Mouse (Mus musculus): ENCODE measurements around the gene Rpap3.
"Not testable (repeated sequence)": the region's sequence is repeated elsewhere in the genome, so short reads cannot be mapped to it uniquely, and the experiment has no call there.

Rpap3 gene

GRCm38 (mm10) chr15:97693411-97693810 lies 12.2 kb downstream of the Rpap3 start:
- DNase-seq (ENCODE audit: low read depth, low spot score): peak; percentile 87

- DNase-seq (ENCODE audit: low read depth, low spot score): no peak
Observed at GRCm38 (mm10) chr15:97684118-97684517, 21.5 kb downstream of the Rpap3 start.

DNA sequence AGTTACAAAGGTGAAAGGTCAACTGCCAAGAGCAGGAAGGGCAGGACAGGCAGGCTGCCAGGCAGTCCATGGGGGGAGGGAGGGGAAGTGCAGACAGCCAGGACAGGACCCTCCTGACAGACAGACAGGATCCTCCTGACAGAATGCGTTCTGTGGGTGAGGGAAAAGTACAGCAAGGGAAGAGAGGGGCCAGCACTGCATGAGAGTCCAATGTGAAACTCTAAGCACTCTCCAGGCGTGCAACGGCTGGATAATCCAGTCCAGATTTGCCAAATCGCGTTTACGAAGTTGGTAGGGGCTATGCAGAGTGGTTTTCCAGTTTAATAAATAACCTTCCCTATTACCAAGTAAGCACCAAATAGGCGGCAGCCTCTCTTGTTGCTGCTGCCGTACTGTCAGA lies 23.6 kb downstream of the Rpap3 start:
- no peak for DNase-seq (ENCODE audit: low read depth, low spot score)

GRCm38 (mm10) chr15:97679991-97680681 lies 25.5 kb downstream of the Rpap3 start:
- DNase-seq (ENCODE audit: low read depth, low spot score): no peak

GRCm38 (mm10) chr15:97677341-97677740 lies 28.3 kb downstream of the Rpap3 start:
- DNase-seq (ENCODE audit: low read depth, low spot score): no peak

DNA sequence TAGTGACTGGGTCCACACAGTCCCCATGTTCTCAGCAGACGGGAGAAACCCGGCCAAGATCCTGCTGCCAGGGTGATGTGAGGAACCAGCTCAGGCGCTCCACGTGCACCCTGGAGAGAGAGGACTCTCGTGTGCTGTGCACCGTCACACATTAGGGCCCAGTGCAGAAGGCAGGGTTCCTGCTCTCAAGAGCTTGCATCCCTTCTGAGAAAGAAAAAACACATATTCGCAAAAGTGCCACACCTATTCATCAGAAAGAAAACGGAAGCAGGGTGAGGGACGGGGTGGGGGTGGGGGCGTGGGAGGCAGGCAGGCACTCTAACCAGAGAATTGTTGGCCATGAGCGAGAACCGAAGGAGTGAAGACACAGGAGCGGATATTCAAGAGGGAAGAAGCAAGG lies 29.7 kb downstream of the Rpap3 start:
- DNase-seq (ENCODE audit: low read depth, low spot score): no peak

DNA sequence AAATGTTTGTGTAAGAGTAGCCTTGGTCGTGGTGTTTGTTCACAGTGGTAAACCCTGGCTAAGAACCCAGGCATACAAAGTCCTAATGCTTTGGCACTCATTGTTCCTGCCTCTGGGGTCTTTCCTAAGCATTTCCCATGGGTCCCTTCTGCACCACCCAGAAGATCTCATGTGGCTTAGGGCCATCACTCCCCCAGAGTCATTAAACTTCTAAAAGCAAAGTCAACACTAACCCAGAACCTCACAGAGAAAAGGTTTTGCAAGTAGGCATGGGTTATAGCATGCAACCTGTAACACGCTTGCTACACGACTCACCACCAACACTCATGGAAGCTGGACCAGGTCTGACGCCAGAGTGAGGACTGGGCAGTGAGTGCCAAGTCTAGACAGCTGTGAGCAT lies 31.2 kb downstream of the Rpap3 start:
- DNase-seq (ENCODE audit: low read depth, low spot score): no peak

GRCm38 (mm10) chr15:97673256-97674000 lies 32.2 kb downstream of the Rpap3 start:
- no peak for DNase-seq (ENCODE audit: low read depth, low spot score)

DNA sequence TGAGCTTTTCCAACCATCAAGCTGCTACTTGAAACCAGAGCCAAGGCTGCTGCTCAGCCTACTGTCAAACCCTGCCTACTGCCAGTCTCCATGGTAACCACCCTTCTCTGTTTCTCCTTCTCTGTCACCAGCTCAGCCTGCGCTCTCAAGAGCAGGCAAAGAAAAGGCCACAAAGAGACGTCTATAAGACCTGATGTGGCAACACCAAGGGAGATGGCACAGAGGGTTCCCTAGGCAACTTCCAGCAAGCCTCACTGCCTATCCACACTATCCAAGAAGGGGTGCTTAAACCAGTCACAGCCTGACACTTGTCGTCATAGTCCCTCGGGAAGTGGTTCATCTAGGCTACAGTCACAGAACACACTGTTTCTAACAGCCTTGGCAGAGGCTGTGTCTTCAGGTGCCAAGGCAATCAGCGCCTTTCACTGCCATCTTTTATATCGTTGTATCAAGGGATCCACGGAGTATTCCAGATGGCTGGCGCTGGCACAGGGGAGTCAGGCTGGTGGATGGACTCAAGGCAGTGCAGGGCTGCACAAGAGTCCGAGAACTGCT lies 33.3 kb downstream of the Rpap3 start:
- DNase-seq (ENCODE audit: low read depth, low spot score): no peak

- peak; percentile 40 for DNase-seq (ENCODE audit: low read depth, low spot score)
Observed at GRCm38 (mm10) chr15:97670554-97670953, 35.1 kb downstream of the Rpap3 start.

DNA sequence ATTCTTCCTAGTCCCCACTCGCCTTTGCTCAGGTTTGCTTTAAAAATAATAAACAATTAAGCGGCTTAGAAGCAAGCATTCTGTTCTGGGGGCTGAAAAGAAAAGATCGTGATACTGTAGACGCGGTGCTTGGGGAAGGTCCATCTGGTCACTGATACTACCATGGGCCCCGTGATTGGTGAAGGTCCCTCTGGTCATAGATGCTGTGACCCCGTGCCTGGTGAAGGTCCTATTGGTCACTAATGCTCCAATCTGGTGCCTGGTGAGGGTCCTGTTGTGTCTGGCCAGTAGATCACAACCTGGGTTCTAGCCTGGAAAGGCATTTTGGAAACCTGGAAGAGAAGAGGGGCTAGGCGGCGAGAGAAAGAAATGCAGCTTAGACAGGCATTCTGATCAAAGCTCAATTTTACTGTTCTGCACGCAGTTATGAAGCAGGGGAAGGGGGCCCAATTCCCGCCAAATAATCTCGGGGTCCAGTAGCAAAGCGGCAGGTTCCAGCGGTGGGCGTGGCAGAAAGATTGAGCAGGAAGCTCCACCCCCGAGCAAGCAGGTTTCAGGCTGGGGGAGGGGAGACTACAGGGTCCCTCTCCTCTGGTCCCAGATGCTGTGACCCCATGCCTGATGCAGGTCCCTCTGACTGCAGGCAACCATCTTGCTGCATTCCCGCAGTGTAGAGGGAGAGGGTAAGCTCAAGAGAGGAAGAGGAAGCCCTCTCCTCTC lies 37.3 kb downstream of the Rpap3 start:
- DNase-seq (ENCODE audit: low read depth, low spot score): not testable (repeated sequence)

DNA sequence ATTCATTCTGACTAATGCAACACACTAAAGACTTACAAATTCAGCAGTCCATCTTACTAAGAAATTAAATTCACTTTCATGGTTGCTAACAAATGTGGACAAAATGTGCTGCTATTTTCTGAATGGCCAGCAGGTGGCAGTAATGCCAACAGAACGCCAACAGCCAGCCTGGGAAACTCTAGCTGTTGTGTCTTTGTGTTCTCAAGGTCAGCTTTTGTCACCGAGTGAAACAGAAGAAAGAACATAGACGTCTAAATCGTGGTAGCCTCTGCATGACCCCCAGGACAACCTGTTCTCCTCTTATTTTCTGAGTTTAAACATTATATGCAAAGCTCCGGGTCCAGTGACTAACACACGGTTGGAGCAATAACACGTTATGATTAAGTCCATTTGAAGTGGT lies 38.2 kb downstream of the Rpap3 start:
- peak; percentile 88 for DNase-seq (ENCODE audit: low read depth, low spot score)

GRCm38 (mm10) chr15:97666457-97666770 lies 39.2 kb downstream of the Rpap3 start:
- DNase-seq (ENCODE audit: low read depth, low spot score): no peak

- no peak for DNase-seq (ENCODE audit: low read depth, low spot score)
Observed at GRCm38 (mm10) chr15:97665770-97666456, 39.7 kb downstream of the Rpap3 start.

DNA sequence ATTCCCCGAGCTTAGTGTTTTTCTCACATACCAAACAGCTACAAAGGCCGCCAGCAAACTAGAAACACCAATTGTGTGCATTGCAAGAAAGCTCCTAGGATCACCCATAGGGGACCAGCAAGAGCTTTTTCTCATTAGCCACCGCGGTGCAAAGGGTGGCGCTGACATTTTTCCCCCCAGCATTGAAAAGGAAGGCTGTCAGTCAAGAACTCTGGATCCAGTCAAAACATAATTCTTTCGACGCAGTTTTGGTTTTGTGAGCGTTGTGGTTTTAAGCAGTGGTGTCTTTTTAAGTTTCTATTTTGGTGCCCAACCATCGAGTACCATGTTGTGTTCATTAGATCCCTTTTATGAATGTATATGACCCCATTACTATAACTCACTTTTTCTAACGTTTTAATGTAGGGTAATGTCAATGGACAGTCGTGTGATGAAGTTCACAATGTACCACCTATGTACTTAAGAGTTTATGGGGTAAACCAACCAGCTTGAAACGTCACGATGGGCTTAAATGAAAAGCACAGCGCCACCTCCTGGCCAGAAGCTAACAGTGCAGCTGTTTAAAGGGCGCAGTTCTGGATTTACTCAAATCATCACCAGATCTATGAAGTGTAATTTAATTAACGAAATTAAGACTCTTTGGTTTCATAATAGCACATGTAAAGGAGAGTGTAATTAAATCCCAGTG lies 40.5 kb downstream of the Rpap3 start:
- peak; percentile 39 for DNase-seq (ENCODE audit: low read depth, low spot score)

- peak; percentile 94 for DNase-seq (ENCODE audit: low read depth, low spot score)
Observed at GRCm38 (mm10) chr15:97663750-97664406, 41.7 kb downstream of the Rpap3 start.

DNA sequence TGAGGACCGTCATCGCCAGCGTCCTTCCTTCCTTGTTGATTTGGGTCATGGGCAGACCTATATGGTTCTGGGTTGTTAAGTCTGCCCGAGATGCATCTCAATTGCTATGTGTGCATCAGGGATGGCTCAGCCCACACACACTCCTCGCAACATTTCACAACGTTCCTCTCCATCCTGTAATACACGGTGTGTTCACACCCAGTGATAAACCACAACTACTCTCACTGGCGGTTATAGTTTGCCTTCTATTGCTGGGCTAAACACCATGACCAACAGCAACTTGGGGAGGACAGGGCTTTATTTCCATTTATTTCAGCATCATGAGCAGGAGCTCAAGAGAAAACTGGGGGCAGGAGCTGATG lies 46.9 kb downstream of the Rpap3 start:
- no peak for DNase-seq (ENCODE audit: low read depth, low spot score)

DNA sequence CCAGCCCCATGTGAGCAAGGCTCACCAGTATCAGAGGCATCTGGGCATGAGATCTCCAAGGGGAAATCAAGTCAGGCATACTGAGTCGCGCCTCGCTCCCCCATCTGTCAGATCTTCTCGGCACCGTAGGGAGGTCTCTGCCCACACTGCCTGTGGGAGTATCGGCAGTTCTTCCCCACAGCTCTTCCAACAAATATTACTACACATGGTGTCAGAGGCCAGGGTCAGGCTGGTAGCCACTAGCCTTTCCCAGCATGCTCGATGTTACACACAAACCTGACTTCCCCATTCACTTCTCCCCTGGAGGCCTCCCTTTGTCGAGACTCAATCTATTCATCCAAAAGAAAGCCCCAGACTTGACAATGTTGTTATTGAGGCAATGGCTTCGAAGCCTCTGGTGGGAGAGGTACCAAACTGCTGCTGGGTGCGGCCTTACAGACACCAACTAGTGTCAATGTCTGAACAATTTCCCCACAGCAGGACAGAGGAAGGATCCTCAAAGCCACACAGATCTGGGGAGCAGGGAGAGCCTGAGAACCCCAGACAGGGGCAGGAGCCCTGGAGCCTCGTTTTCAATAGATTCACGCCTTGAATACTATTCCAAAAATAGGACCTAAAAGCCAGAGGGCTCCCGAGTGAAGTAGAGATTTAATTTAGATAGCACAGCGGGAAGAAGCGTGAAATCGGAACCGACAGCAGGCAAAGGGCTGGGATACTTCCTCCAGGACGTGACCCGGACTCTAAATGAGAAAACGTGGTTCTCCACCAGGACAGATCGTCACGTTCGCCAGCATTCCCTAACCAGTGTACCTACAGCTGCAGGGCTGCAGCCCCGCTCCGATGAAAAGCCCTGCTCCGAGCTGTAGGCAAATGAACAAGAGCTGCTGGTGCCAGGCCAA lies 47.5 kb downstream of the Rpap3 start:
- no peak for DNase-seq (ENCODE audit: low read depth, low spot score)

DNA sequence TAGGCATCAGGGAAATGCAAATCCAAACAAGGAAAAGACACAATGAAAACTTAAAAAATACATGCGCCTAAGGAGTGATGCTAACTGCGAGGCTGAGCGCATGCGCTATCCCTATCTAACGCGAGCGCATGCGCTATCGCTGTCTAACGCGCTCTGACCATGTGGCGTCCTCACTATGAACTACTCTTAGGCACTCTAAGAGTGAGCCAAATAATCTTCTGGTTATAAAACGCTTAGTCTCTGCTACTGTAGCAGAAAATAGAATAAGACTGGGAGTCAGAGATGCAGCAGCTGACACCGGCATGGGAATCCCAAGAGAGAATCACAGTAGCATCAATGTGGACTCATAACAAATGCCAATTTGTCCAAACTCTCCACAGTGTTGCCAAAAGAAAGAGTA lies 48.2 kb downstream of the Rpap3 start:
- no peak for DNase-seq (ENCODE audit: low read depth, low spot score)

DNA sequence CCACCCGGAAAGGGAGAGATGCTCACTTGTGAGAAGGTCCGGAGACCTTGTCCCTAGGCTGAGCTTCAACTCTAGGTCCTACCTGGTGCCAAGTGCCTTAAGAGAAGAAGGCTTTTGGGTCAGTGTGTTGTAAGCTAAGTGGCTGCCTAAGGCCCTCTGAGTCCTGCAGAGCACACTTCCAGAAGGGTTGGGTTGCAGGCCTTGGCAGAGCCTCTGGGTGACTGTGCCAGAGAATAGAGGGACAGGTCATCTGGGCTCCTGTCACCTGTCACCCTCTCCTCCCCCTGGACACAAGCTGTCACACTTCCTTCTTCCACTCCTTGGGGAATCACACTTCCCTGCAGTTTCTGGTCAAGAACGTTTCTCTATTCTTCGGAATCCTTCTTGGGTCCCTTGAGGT lies 55.9 kb downstream of the Rpap3 start:
- no peak for DNase-seq (ENCODE audit: low read depth, low spot score)
